Mouse (Mus musculus) CH12.LX (cell line): Measurements from ENCODE around the gene Rasgrp2.

Source experiments
- CHD1 ChIP-seq: IDR thresholded peaks from 2 replicates; pipeline ENCODE4 v1.6.1; 2012; ENCODE audit warnings: low read depth, low read length, improper control_type of control experiment, inconsistent platforms
- CHD2 ChIP-seq: IDR thresholded peaks from 2 replicates; pipeline ENCODE4 v1.6.1; 2011; ENCODE audit warnings: low read length, improper control_type of control experiment
- CTCF ChIP-seq, 2 experiments: IDR thresholded peaks in 1 of 2; conservative IDR thresholded peaks in 1 of 2; 2 replicates each; pipeline ENCODE4 v1.5.1; 2011 to 2012; ENCODE audit warnings: low read depth in 2 of 2, low read length in 2 of 2, improper control_type of control experiment in 1 of 2, inconsistent platforms in 1 of 2, mild to moderate bottlenecking in 1 of 2, moderate library complexity in 1 of 2
- MAFK ChIP-seq: IDR thresholded peaks from 2 replicates; pipeline ENCODE4 v1.6.1; 2011; ENCODE audit warnings: low read length, improper control_type of control experiment; ENCODE audit not compliant: insufficient replicate concordance
- MAX ChIP-seq: IDR thresholded peaks from 2 replicates; pipeline ENCODE4 v1.6.1; 2011; ENCODE audit warnings: low read length, improper control_type of control experiment
- MAZ ChIP-seq: IDR thresholded peaks from 2 replicates; pipeline ENCODE4 v1.6.1; 2012; ENCODE audit warnings: low read depth, mild to moderate bottlenecking, inconsistent platforms, low read length, improper control_type of control experiment, moderate library complexity
- MXI1 ChIP-seq: IDR thresholded peaks from 2 replicates; pipeline ENCODE4 v1.6.1; 2011; ENCODE audit warnings: mild to moderate bottlenecking, low read depth, low read length, improper control_type of control experiment
- NELFE ChIP-seq: IDR thresholded peaks from 2 replicates; pipeline ENCODE4 v1.6.1; 2011; ENCODE audit warnings: low read depth, low read length, improper control_type of control experiment
- POLR2A ChIP-seq: IDR thresholded peaks from 2 replicates; pipeline ENCODE4 v1.6.1; 2011; ENCODE audit warnings: low read depth, mild to moderate bottlenecking, improper control_type of control experiment, low read length
- TCF12 ChIP-seq: IDR thresholded peaks from 2 replicates; pipeline ENCODE4 v1.6.1; 2014; ENCODE audit warnings: low read depth, mild to moderate bottlenecking, inconsistent platforms, low read length, improper control_type of control experiment
- UBTF ChIP-seq: IDR thresholded peaks from 2 replicates; pipeline ENCODE4 v1.6.1; 2012; ENCODE audit warnings: low read depth, mild to moderate bottlenecking, inconsistent platforms, low read length, improper control_type of control experiment, moderate library complexity
- ZC3H11A ChIP-seq: IDR thresholded peaks from 2 replicates; pipeline ENCODE4 v1.6.1; 2012; ENCODE audit warnings: low read depth, mild to moderate bottlenecking, inconsistent platforms, low read length, improper control_type of control experiment

- TF ChIP-seq NELFE = no peak
- no peak for TF ChIP-seq TCF12
- no peak for TF ChIP-seq CTCF (conservative IDR thresholded peaks at IDR 0.05 in 1 of 2, IDR thresholded peaks at IDR 0.05 in 1 of 2; ENCODE audit: low read depth in 2 of 2, low read length in 2 of 2)
- TF ChIP-seq UBTF = no peak
- no peak for TF ChIP-seq CHD1
- no peak for TF ChIP-seq MAX
- no peak for TF ChIP-seq POLR2A
- TF ChIP-seq CHD2 = no peak
- TF ChIP-seq MXI1 = no peak
- TF ChIP-seq MAFK = peak; percentile 82
- no peak for TF ChIP-seq MAZ
- TF ChIP-seq ZC3H11A = no peak
These were observed 10.0 kb downstream of the Rasgrp2 start for GRCm38 (mm10) chr19:6409176-6409575.
